In genomic region chr2:75772251-75772956, GRCm38 (mm10) we compare ENCODE assay signal across 8 mouse cellular contexts. TPM values are rescaled to one million over a fixed set of nuclear protein-coding genes. Genes with fewer than 3 reads are reported as not detected.
DNase-seq lines count a peak whose midpoint lies in the region; ATAC-seq and TF ChIP-seq lines count a peak whose summit lies in the region.

No protein-coding gene starts in this region.

- no peak for ATAC-seq in hindbrain, embryonic 13.5 days (ENCODE audit: low FRiP score)
- ATAC-seq in heart, embryonic 12.5 days (ENCODE audit: insufficient number of reproducible peaks, low FRiP score) = peak; percentile 33; the same call in 1 of the 2 replicates

- no peak for TF ChIP-seq CTCF in cerebellum, adult 2 months (IDR thresholded peaks at IDR 0.05; ENCODE audit: borderline replicate concordance, insufficient read depth, low read depth, low read length)

- WGBS in hindbrain, embryonic 10.5 days = 49% methylated on average over 11 of the region's 11 CpGs
- 42% methylated on average over 11 of the region's 11 CpGs for WGBS in hindbrain, embryonic 13.5 days
- WGBS in heart, embryonic 12.5 days = 17% methylated on average over 11 of the region's 11 CpGs
- 72% methylated on average over 11 of the region's 11 CpGs for WGBS in cerebellum, adult 2 months

- H3K4me2 ChIP-seq in hindbrain, embryonic 13.5 days = no peak overlapping the region
- H3K4me2 ChIP-seq in heart, embryonic 12.5 days = peak overlapping the region; percentile 17; the same call in 1 of the 2 replicates

- no peak for TF ChIP-seq POLR2A in cerebellum, adult 2 months (IDR thresholded peaks at IDR 0.05; ENCODE audit: borderline replicate concordance, insufficient read depth, low read length)

- H3K4me3 ChIP-seq in hindbrain, embryonic 10.5 days = no peak overlapping the region
- H3K4me3 ChIP-seq in hindbrain, embryonic 13.5 days = no peak overlapping the region
- H3K4me3 ChIP-seq in heart, embryonic 12.5 days = no peak overlapping the region
- no peak overlapping the region for H3K4me3 ChIP-seq in cerebellum, adult 2 months (replicated peaks; ENCODE audit: insufficient read depth, low read depth, low read length)

- H3K36me3 ChIP-seq in hindbrain, embryonic 10.5 days = no peaks in the 10 kb centered on the region
- H3K36me3 ChIP-seq in hindbrain, embryonic 13.5 days = no peaks in the 10 kb centered on the region
- H3K36me3 ChIP-seq in heart, embryonic 12.5 days = no peaks in the 10 kb centered on the region

- peak overlapping the region; percentile 56 for H3K27ac ChIP-seq in hindbrain, embryonic 10.5 days
- H3K27ac ChIP-seq in hindbrain, embryonic 13.5 days = no peak overlapping the region
- peak overlapping the region; percentile 37 for H3K27ac ChIP-seq in heart, embryonic 12.5 days (ENCODE audit: poor library complexity, severe bottlenecking)
- H3K27ac ChIP-seq in cerebellum, adult 2 months (ENCODE audit: insufficient read depth, low read length) = no peak overlapping the region

- no peak overlapping the region for H3K9ac ChIP-seq in hindbrain, embryonic 13.5 days
- peak overlapping the region; percentile 26; the same call in 1 of the 2 replicates for H3K9ac ChIP-seq in heart, embryonic 12.5 days

- H3K4me1 ChIP-seq in hindbrain, embryonic 10.5 days (replicated peaks) = peaks cover 36% of the 10 kb centered on the region
- peaks cover 18% of the 10 kb centered on the region for H3K4me1 ChIP-seq in hindbrain, embryonic 13.5 days (replicated peaks)
- peaks cover 35% of the 10 kb centered on the region for H3K4me1 ChIP-seq in heart, embryonic 12.5 days (replicated peaks)
- 0 out of 2 replicates have a peak, but pooled peaks cover 3% of the 10 kb centered on the region for H3K4me1 ChIP-seq in cerebellum, adult 2 months (ENCODE audit: control insufficient read depth, insufficient read depth, low read length)

- peak; percentile 30 for DNase-seq in hindbrain, embryonic 10.5 days (ENCODE audit: low spot score)
- peak; percentile 81 for DNase-seq in kidney, postnatal 10 days
- DNase-seq in lung, postnatal 36 days = peak; percentile 84
- DNase-seq in cerebellum, adult 2 months = no peak
- DNase-seq in left cerebral cortex, adult 11 months (ENCODE audit: low spot score) = no peak
- no peak for DNase-seq in MN1 (ENCODE audit: low spot score)

- H3K27me3 ChIP-seq in hindbrain, embryonic 10.5 days (ENCODE audit: insufficient read depth, poor library complexity, severe bottlenecking) = no peaks in the 10 kb centered on the region
- H3K27me3 ChIP-seq in hindbrain, embryonic 13.5 days = no peaks in the 10 kb centered on the region
- no peaks in the 10 kb centered on the region for H3K27me3 ChIP-seq in heart, embryonic 12.5 days (replicated peaks)
- H3K27me3 ChIP-seq in cerebellum, adult 2 months (ENCODE audit: control insufficient read depth, insufficient read depth, low read length) = no peaks in the 10 kb centered on the region

- H3K9me3 ChIP-seq in hindbrain, embryonic 10.5 days = no peaks in the 10 kb centered on the region
- H3K9me3 ChIP-seq in hindbrain, embryonic 13.5 days = no peaks in the 10 kb centered on the region
- H3K9me3 ChIP-seq in heart, embryonic 12.5 days (replicated peaks) = no peaks in the 10 kb centered on the region

RNA-seq across cellular contexts. Expression of gene Agps, which starts 59.6 kb away (rescaled TPM):
- polyA plus RNA-seq in hindbrain, embryonic 10.5 days (2016; fragmentation: Nextera tagmentation; extraction: Ambion mirVana) = 38.1 and 50.1 TPM in 2 replicates
- 32.8 and 32.9 TPM in 2 replicates for polyA plus RNA-seq in hindbrain, embryonic 13.5 days (2015; fragmentation: Nextera tagmentation; extraction: Ambion mirVana)
- 40.3 and 42.2 TPM in 2 replicates for polyA plus RNA-seq in heart, embryonic 12.5 days (2016; fragmentation: Nextera tagmentation; extraction: Ambion mirVana)
- 14.6 and 16.1 TPM in 2 replicates for polyA plus RNA-seq in cerebellum, adult 2 months (2012; rRNA removed)

Comparison
In these comparisons a context has a peak if more than half of its experiments do, and no peak if none do; other contexts are left out.
1. H3K27ac ChIP-seq: peak in hindbrain, embryonic 10.5 days (single experiment) and heart, embryonic 12.5 days (single experiment); none in hindbrain, embryonic 13.5 days (single experiment) and cerebellum, adult 2 months (single experiment).
2. DNase-seq: peak in hindbrain, embryonic 10.5 days (single experiment), kidney, postnatal 10 days (single experiment) and lung, postnatal 36 days (single experiment); none in cerebellum, adult 2 months (0 of 2), left cerebral cortex, adult 11 months (single experiment) and MN1 (single experiment).